Comparison of ENCODE assay signal across 7 mouse cellular contexts in genomic region chr15:62436631-62437030, GRCm38 (mm10).
"Had no signal": no experiment of that assay in that cellular context is flagged by ENCODE, and none has a peak within 500 bp of the region (broad histone marks: within the 10 kb centered on the region; RNA-seq: fewer than 3 reads in every experiment).

No protein-coding gene starts in this region.

- DNase-seq: lung, adult 2 months; lung, postnatal 14 days; lung, postnatal 36 days; right cerebral cortex, postnatal 14 days; thymus, adult 2 months; thymus, postnatal 25 days; thymus, postnatal 4 days had no signal
